Mouse (Mus musculus) neural tube, embryonic 15.5 days (tissue): ENCODE data around the gene Hoxc9. TPM values are rescaled to one million over a fixed set of nuclear protein-coding genes. Genes with fewer than 3 reads are reported as not detected.

Source experiments
- ATAC-seq: fragments of 200-750 bp; cut with Nextera tagmentation; 2 replicates; pipeline ENCODE4 v1.8.0; 2017; ENCODE audit warnings: mild to moderate bottlenecking, moderate TSS enrichment, moderate library complexity; ENCODE audit not compliant: low FRiP score
- H3K27ac ChIP-seq: fragments of 300-500 bp; sonication (generic); replicated peaks from 2 replicates; pipeline ENCODE4 v1.5.1; 2015; ENCODE audit warnings: mild to moderate bottlenecking, inconsistent platforms
- H3K27me3 ChIP-seq: fragments of 300-500 bp; sonication (generic); replicated peaks from 2 replicates; pipeline ENCODE4 v1.6.1; 2015; ENCODE audit warnings: inconsistent platforms
- H3K36me3 ChIP-seq: fragments of 300-500 bp; sonication (generic); 2 replicates; pipeline ENCODE4 v1.6.1; 2015; ENCODE audit warnings: inconsistent platforms
- H3K4me1 ChIP-seq: fragments of 300-500 bp; sonication (generic); 2 replicates; pipeline ENCODE4 v1.6.1; 2015; ENCODE audit warnings: inconsistent platforms
- H3K4me2 ChIP-seq: fragments of 300-500 bp; sonication (generic); 2 replicates; pipeline ENCODE4 v1.6.1; 2015; ENCODE audit warnings: inconsistent platforms, mild to moderate bottlenecking, moderate library complexity
- H3K4me3 ChIP-seq: fragments of 300-500 bp; sonication (generic); replicated peaks from 2 replicates; pipeline ENCODE4 v1.5.1; 2015; ENCODE audit warnings: mild to moderate bottlenecking, inconsistent platforms
- H3K9ac ChIP-seq: fragments of 300-500 bp; sonication (generic); replicated peaks from 2 replicates; pipeline ENCODE4 v1.6.1; 2015; ENCODE audit warnings: mild to moderate bottlenecking, inconsistent platforms
- H3K9me3 ChIP-seq: fragments of 300-500 bp; sonication (generic); replicated peaks from 2 replicates; pipeline ENCODE4 v1.6.1; 2016; ENCODE audit warnings: inconsistent platforms
- WGBS: fragments of 180-500 bp; shearing (Covaris S2); methylation state at CpG from one replicate; pipeline ENCODE4 v1.1.7; 2015; ENCODE audit warnings: mixed read lengths; 5-methylcytosine and 5-hydroxymethylcytosine counted together
- polyA plus RNA-seq: library from polyadenylated mRNA; unstranded; fragments of >200 nt; fragmentation: Nextera tagmentation; extraction: Ambion mirVana; gene quantifications from 2 replicates; pipeline ENCODE4 v1.2.1, GENCODE M21; 2015

Gene Hoxc9
- polyA plus RNA-seq, 1 experiment from 2014 or later: 30.9 TPM

GRCm38 (mm10) chr15:102969296-102969695, 6.9 kb upstream of the Hoxc9 start:
- peaks cover 41% of the 10 kb centered on the region for H3K27me3 ChIP-seq
- no peaks in the 10 kb centered on the region for H3K36me3 ChIP-seq
- no peaks in the 10 kb centered on the region for H3K9me3 ChIP-seq
- WGBS: 16% methylated on average over 1 of the region's 1 CpGs
- peak overlapping the region; percentile 44 for H3K9ac ChIP-seq
- H3K4me2 ChIP-seq: peak overlapping the region; percentile 70
- peak overlapping the region; percentile 49 for H3K4me3 ChIP-seq
- H3K4me1 ChIP-seq: peaks cover 28% of the 10 kb centered on the region
- peak overlapping the region; percentile 51; the same call in 1 of the 2 replicates for H3K27ac ChIP-seq
- ATAC-seq: no peak

- H3K4me2 ChIP-seq: peak overlapping the region; percentile 70
- H3K4me1 ChIP-seq: peaks cover 30% of the 10 kb centered on the region
- no peak for ATAC-seq
- 1% methylated on average over 12 of the region's 12 CpGs for WGBS
- no peaks in the 10 kb centered on the region for H3K9me3 ChIP-seq
- peak overlapping the region; percentile 47 for H3K9ac ChIP-seq
- H3K27me3 ChIP-seq: peaks cover 31% of the 10 kb centered on the region
- H3K36me3 ChIP-seq: no peaks in the 10 kb centered on the region
- H3K4me3 ChIP-seq: peak overlapping the region; percentile 64
- peak overlapping the region; percentile 95 for H3K27ac ChIP-seq
Measured at GRCm38 (mm10) chr15:102970740-102971139, 5.5 kb upstream of the Hoxc9 start.

GRCm38 (mm10) chr15:102972254-102972653, 4.0 kb upstream of the Hoxc9 start:
- no peaks in the 10 kb centered on the region for H3K36me3 ChIP-seq
- H3K4me2 ChIP-seq: peak overlapping the region; percentile 70
- peaks cover 23% of the 10 kb centered on the region for H3K27me3 ChIP-seq
- no peaks in the 10 kb centered on the region for H3K9me3 ChIP-seq
- no peak for ATAC-seq
- H3K4me3 ChIP-seq: peak overlapping the region; percentile 64
- 1% methylated on average over 21 of the region's 21 CpGs for WGBS
- H3K9ac ChIP-seq: peak overlapping the region; percentile 93
- H3K4me1 ChIP-seq: peaks cover 16% of the 10 kb centered on the region
- peak overlapping the region; percentile 95 for H3K27ac ChIP-seq

- no peaks in the 10 kb centered on the region for H3K36me3 ChIP-seq
- ATAC-seq: no peak
- peak overlapping the region; percentile 93 for H3K9ac ChIP-seq
- peaks cover 16% of the 10 kb centered on the region for H3K4me1 ChIP-seq
- WGBS: 2% methylated on average over 6 of the region's 6 CpGs
- no peaks in the 10 kb centered on the region for H3K9me3 ChIP-seq
- peak overlapping the region; percentile 95 for H3K27ac ChIP-seq
- peaks cover 19% of the 10 kb centered on the region for H3K27me3 ChIP-seq
- H3K4me2 ChIP-seq: peak overlapping the region; percentile 70
- H3K4me3 ChIP-seq: peak overlapping the region; percentile 64
Measured at GRCm38 (mm10) chr15:102972753-102973152, 3.5 kb upstream of the Hoxc9 start.

- H3K4me2 ChIP-seq: peak overlapping the region; percentile 70
- peak overlapping the region; percentile 93 for H3K9ac ChIP-seq
- H3K9me3 ChIP-seq: no peaks in the 10 kb centered on the region
- ATAC-seq: no peak
- H3K4me1 ChIP-seq: peaks cover 28% of the 10 kb centered on the region
- H3K27ac ChIP-seq: peak overlapping the region; percentile 95
- H3K36me3 ChIP-seq: no peaks in the 10 kb centered on the region
- peak overlapping the region; percentile 64 for H3K4me3 ChIP-seq
- 3% methylated on average over 7 of the region's 7 CpGs for WGBS
- H3K27me3 ChIP-seq: peaks cover 24% of the 10 kb centered on the region; the same call in 1 of the 2 replicates
Measured at GRCm38 (mm10) chr15:102975034-102975433, 1.2 kb upstream of the Hoxc9 start.

- H3K4me1 ChIP-seq: peaks cover 26% of the 10 kb centered on the region
- H3K4me2 ChIP-seq: peak overlapping the region; percentile 70
- no peaks in the 10 kb centered on the region for H3K9me3 ChIP-seq
- WGBS: under 1% methylated on average over 21 of the region's 21 CpGs
- peak overlapping the region; percentile 64 for H3K4me3 ChIP-seq
- H3K36me3 ChIP-seq: no peaks in the 10 kb centered on the region
- no peak for ATAC-seq
- peak overlapping the region; percentile 93 for H3K9ac ChIP-seq
- H3K27ac ChIP-seq: peak overlapping the region; percentile 95
- peaks cover 18% of the 10 kb centered on the region; the same call in 1 of the 2 replicates for H3K27me3 ChIP-seq
Measured at GRCm38 (mm10) chr15:102975688-102976111, 539 bp upstream of the Hoxc9 start.

GRCm38 (mm10) chr15:102976631-102977422, 588 bp downstream of the Hoxc9 start:
- ATAC-seq: peak; percentile 2; the same call in 1 of the 2 replicates
- Histone ChIP-seq H3K27ac (peak overlapping the region; percentile 95), H3K9ac (peak overlapping the region; percentile 93), H3K4me2 (peak overlapping the region; percentile 70), H3K27me3 (peaks cover 18% of the 10 kb centered on the region; the same call in 1 of the 2 replicates), H3K36me3 (no peaks in the 10 kb centered on the region), H3K4me3 (peak overlapping the region; percentile 64), H3K4me1 (peaks cover 26% of the 10 kb centered on the region), H3K9me3 (no peaks in the 10 kb centered on the region)
- WGBS: under 1% methylated on average over 37 of the region's 37 CpGs

- H3K9me3 ChIP-seq: no peaks in the 10 kb centered on the region
- H3K9ac ChIP-seq: peak overlapping the region; percentile 93
- peak; percentile 5; the same call in 1 of the 2 replicates for ATAC-seq
- 2% methylated on average over 16 of the region's 16 CpGs for WGBS
- H3K4me2 ChIP-seq: peak overlapping the region; percentile 70
- peaks cover 18% of the 10 kb centered on the region; the same call in 1 of the 2 replicates for H3K27me3 ChIP-seq
- peak overlapping the region; percentile 95 for H3K27ac ChIP-seq
- H3K4me3 ChIP-seq: peak overlapping the region; percentile 64
- peaks cover 27% of the 10 kb centered on the region for H3K4me1 ChIP-seq
- no peaks in the 10 kb centered on the region for H3K36me3 ChIP-seq
Measured at GRCm38 (mm10) chr15:102977423-102977974, 1.3 kb downstream of the Hoxc9 start.

- H3K4me3 ChIP-seq: peak overlapping the region; percentile 64
- WGBS: 4% methylated on average over 13 of the region's 13 CpGs
- no peaks in the 10 kb centered on the region for H3K36me3 ChIP-seq
- peak overlapping the region; percentile 95 for H3K27ac ChIP-seq
- ATAC-seq: no peak
- H3K4me2 ChIP-seq: peak overlapping the region; percentile 70
- H3K9me3 ChIP-seq: no peaks in the 10 kb centered on the region
- H3K9ac ChIP-seq: peak overlapping the region; percentile 93
- H3K4me1 ChIP-seq: peaks cover 37% of the 10 kb centered on the region
- H3K27me3 ChIP-seq: peaks cover 14% of the 10 kb centered on the region; the same call in 1 of the 2 replicates
Measured at GRCm38 (mm10) chr15:102978615-102979515, 2.6 kb downstream of the Hoxc9 start.

- H3K4me3 ChIP-seq: peak overlapping the region; percentile 64
- WGBS: 12% methylated on average over 1 of the region's 1 CpGs
- no peaks in the 10 kb centered on the region for H3K36me3 ChIP-seq
- peak overlapping the region; percentile 95 for H3K27ac ChIP-seq
- ATAC-seq: no peak
- H3K4me2 ChIP-seq: peak overlapping the region; percentile 70
- H3K4me1 ChIP-seq: peaks cover 44% of the 10 kb centered on the region
- H3K9ac ChIP-seq: peak overlapping the region; percentile 93
- peaks cover 14% of the 10 kb centered on the region; the same call in 1 of the 2 replicates for H3K27me3 ChIP-seq
- no peaks in the 10 kb centered on the region for H3K9me3 ChIP-seq
Measured at GRCm38 (mm10) chr15:102979936-102980335, 3.7 kb downstream of the Hoxc9 start.

- Histone ChIP-seq H3K4me3 (peak overlapping the region; percentile 64), H3K4me1 (peaks cover 46% of the 10 kb centered on the region), H3K9ac (peak overlapping the region; percentile 93), H3K4me2 (peak overlapping the region; percentile 70), H3K27ac (peak overlapping the region; percentile 95), H3K9me3 (no peaks in the 10 kb centered on the region), H3K27me3 (peaks cover 14% of the 10 kb centered on the region; the same call in 1 of the 2 replicates), H3K36me3 (no peaks in the 10 kb centered on the region)
- 3% methylated on average over 11 of the region's 11 CpGs for WGBS
- no peak for ATAC-seq
Measured at GRCm38 (mm10) chr15:102980352-102980751, 4.1 kb downstream of the Hoxc9 start.
